Comparison of ENCODE assay signal across 12 mouse cellular contexts in the genomic region with DNA sequence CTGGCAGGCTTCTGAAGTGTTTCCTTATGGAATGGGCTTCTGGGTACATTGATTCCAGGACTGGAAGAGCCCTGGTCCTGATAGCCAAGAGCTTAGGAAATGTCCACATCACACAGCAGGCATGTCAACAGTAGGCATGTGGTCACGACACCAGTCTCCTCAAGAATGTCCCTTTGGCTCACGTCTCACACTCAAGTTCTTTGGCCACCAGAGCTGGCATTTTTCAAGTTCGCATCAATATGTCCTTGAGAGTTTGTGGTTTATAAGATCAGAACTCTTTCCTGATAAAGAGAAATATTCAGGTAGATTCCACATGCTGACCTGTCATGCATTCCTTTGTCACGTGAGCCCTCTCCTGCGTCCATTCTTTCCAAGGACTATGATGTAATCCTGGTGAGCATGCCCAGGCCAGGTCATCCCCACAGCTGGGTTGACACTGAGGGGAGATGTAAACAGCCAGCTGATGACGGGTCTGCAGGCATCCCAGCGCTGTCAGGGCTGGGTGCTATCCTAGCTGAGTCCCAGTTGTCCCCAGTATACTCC. TPM values are rescaled to one million over a fixed set of nuclear protein-coding genes. Genes with fewer than 3 reads are reported as not detected.
A peak's percentile ranks its signal among the peaks of the same experiment; 100 is the strongest.
DNase-seq lines count a peak whose midpoint lies in the region; ATAC-seq and TF ChIP-seq lines count a peak whose summit lies in the region.
"Had no signal": no experiment of that assay in that cellular context is flagged by ENCODE, and none has a peak within 500 bp of the region (broad histone marks: within the 10 kb centered on the region; RNA-seq: fewer than 3 reads in every experiment).

No protein-coding gene starts in this region.

- H3K27me3 ChIP-seq in hindbrain, embryonic 13.5 days, result no peaks in the 10 kb centered on the region
- H3K27me3 ChIP-seq in hindbrain, embryonic 10.5 days (ENCODE audit: insufficient read depth, poor library complexity, severe bottlenecking), result no peaks in the 10 kb centered on the region
- no peaks in the 10 kb centered on the region for H3K27me3 ChIP-seq in Patski
- no peaks in the 10 kb centered on the region for H3K27me3 ChIP-seq in limb, embryonic 10.5 days (ENCODE audit: low read depth, poor library complexity, severe bottlenecking)
- no peaks in the 10 kb centered on the region for H3K27me3 ChIP-seq in lung, postnatal 0 days (replicated peaks; ENCODE audit: insufficient read depth, low read length)
- H3K27me3 ChIP-seq: hindbrain, embryonic 12.5 days had no signal

- WGBS in hindbrain, embryonic 13.5 days, result 88% methylated on average over 7 of the region's 7 CpGs
- WGBS in hindbrain, embryonic 10.5 days, result 85% methylated on average over 7 of the region's 7 CpGs
- 78% methylated on average over 7 of the region's 7 CpGs for WGBS in limb, embryonic 10.5 days
- 35% methylated on average over 7 of the region's 7 CpGs for WGBS in lung, postnatal 0 days

- TF ChIP-seq EP300 in lung, postnatal 0 days (IDR thresholded peaks at IDR 0.05), result peak; percentile 100

- POLR2A ChIA-PET in Patski (lab: Charles Lee), result interaction anchor here (0.6 kb wide), 1 partner anchor 102 kb away, joined by 3 read pairs; no protein-coding TSS in a partner anchor

- no peak overlapping the region for H3K4me3 ChIP-seq in hindbrain, embryonic 13.5 days
- no peak overlapping the region for H3K4me3 ChIP-seq in hindbrain, embryonic 10.5 days
- no peak overlapping the region for H3K4me3 ChIP-seq in limb, embryonic 10.5 days
- no peak overlapping the region for H3K4me3 ChIP-seq in lung, postnatal 0 days (ENCODE audit: low read depth, low read length)
- H3K4me3 ChIP-seq: hindbrain, embryonic 12.5 days had no signal

- 0 out of 2 replicates have a peak overlapping the region, but pooled peaks have one; percentile 3 for H3K9ac ChIP-seq in hindbrain, embryonic 13.5 days
- H3K9ac ChIP-seq in lung, postnatal 0 days (replicated peaks; ENCODE audit: low read depth), result no peak overlapping the region
- H3K9ac ChIP-seq: hindbrain, embryonic 12.5 days had no signal

- H3K9me3 ChIP-seq in hindbrain, embryonic 13.5 days, result no peaks in the 10 kb centered on the region
- H3K9me3 ChIP-seq in hindbrain, embryonic 10.5 days, result no peaks in the 10 kb centered on the region
- no peaks in the 10 kb centered on the region for H3K9me3 ChIP-seq in limb, embryonic 10.5 days (replicated peaks)
- H3K9me3 ChIP-seq in lung, postnatal 0 days (ENCODE audit: low read length), result no peaks in the 10 kb centered on the region
- H3K9me3 ChIP-seq: hindbrain, embryonic 12.5 days had no signal

- H3K4me1 ChIP-seq in hindbrain, embryonic 13.5 days (replicated peaks), result peaks cover 16% of the 10 kb centered on the region
- H3K4me1 ChIP-seq in hindbrain, embryonic 10.5 days (replicated peaks), result peaks cover 31% of the 10 kb centered on the region
- peaks cover 54% of the 10 kb centered on the region for H3K4me1 ChIP-seq in limb, embryonic 10.5 days
- H3K4me1 ChIP-seq in lung, postnatal 0 days (ENCODE audit: insufficient read depth, low read depth, low read length), result peaks cover 7% of the 10 kb centered on the region; the same call in 1 of the 2 replicates

- no peak for TF ChIP-seq CTCF in Patski (IDR thresholded peaks at IDR 0.05)
- TF ChIP-seq CTCF in lung, postnatal 0 days (IDR thresholded peaks at IDR 0.05), result no peak

- CTCF ChIA-PET in Patski (lab: Charles Lee), result interaction anchor here (0.7 to 1.7 kb wide), 5 partner anchors 17 to 93 kb away, joined by 3 to 8 read pairs (median 3); no protein-coding TSS in a partner anchor

- no peak for DNase-seq in hindbrain, embryonic 10.5 days (ENCODE audit: low spot score)
- no peak for DNase-seq in Patski (ENCODE audit: low read depth, low spot score)
- DNase-seq in limb, embryonic 10.5 days (ENCODE audit: low spot score), result no peak
- DNase-seq in lung, postnatal 0 days (ENCODE audit: low spot score), result peak; percentile 95
- no peak for DNase-seq in retina, embryonic 14.5 days (ENCODE audit: low spot score)
- no peak for DNase-seq in layer of hippocampus, adult 11-12 months (ENCODE audit: low spot score)
- DNase-seq in cerebellum, adult 11-12 months, result no peak
- DNase-seq: cerebellum, adult 18-20 months; kidney, adult 11 months had no signal

- H3K27ac ChIP-seq in hindbrain, embryonic 13.5 days, result no peak overlapping the region
- no peak overlapping the region for H3K27ac ChIP-seq in hindbrain, embryonic 10.5 days
- H3K27ac ChIP-seq in limb, embryonic 10.5 days, result peak overlapping the region; percentile 80
- peak overlapping the region; percentile 87 for H3K27ac ChIP-seq in lung, postnatal 0 days (ENCODE audit: low read length)
- H3K27ac ChIP-seq: hindbrain, embryonic 12.5 days; macrophage had no signal

- no peak for ATAC-seq in hindbrain, embryonic 13.5 days (ENCODE audit: low FRiP score)
- peak; percentile 63 for ATAC-seq in Patski
- ATAC-seq in lung, postnatal 0 days, result peak; percentile 85

- in situ Hi-C loops in Patski (cut with MboI; ENCODE audit: low pct_unique_long_range_greater_than_20kb), result no loop called here

- H3K4me2 ChIP-seq in hindbrain, embryonic 13.5 days, result no peak overlapping the region
- H3K4me2 ChIP-seq in lung, postnatal 0 days (replicated peaks; ENCODE audit: low read depth, low read length), result no peak overlapping the region
- H3K4me2 ChIP-seq: hindbrain, embryonic 12.5 days had no signal

- no peaks in the 10 kb centered on the region for H3K36me3 ChIP-seq in hindbrain, embryonic 13.5 days
- H3K36me3 ChIP-seq in hindbrain, embryonic 10.5 days, result peaks cover 26% of the 10 kb centered on the region
- H3K36me3 ChIP-seq in limb, embryonic 10.5 days, result peaks cover 14% of the 10 kb centered on the region
- H3K36me3 ChIP-seq in lung, postnatal 0 days (ENCODE audit: insufficient read depth, low read length), result no peaks in the 10 kb centered on the region
- H3K36me3 ChIP-seq: hindbrain, embryonic 12.5 days had no signal

RNA-seq across cellular contexts. Expression of gene Dusp7, which starts 40.3 kb away (rescaled TPM):
- 9.9 and 10.3 TPM in 2 replicates for polyA plus RNA-seq in hindbrain, embryonic 13.5 days (2015; fragmentation: Nextera tagmentation; extraction: Ambion mirVana)
- 16.1 and 16.6 TPM in 2 replicates for polyA plus RNA-seq in hindbrain, embryonic 10.5 days (2016; fragmentation: Nextera tagmentation; extraction: Ambion mirVana)
- 13.6 TPM for polyA plus RNA-seq in Patski (2021)
- 43.1 and 44.9 TPM in 2 replicates for polyA plus RNA-seq in limb, embryonic 10.5 days (2016; fragmentation: Nextera tagmentation; extraction: Ambion mirVana)
- 25.7 and 27.8 TPM in 2 replicates for polyA plus RNA-seq in lung, postnatal 0 days (2015; fragmentation: Nextera tagmentation; extraction: Ambion mirVana)

RNA-seq across cellular contexts. Expression of gene Poc1a, which starts 47.3 kb away (rescaled TPM):
- 8.9 and 9.2 TPM in 2 replicates for polyA plus RNA-seq in hindbrain, embryonic 13.5 days (2015; fragmentation: Nextera tagmentation; extraction: Ambion mirVana)
- 36.7 and 41.8 TPM in 2 replicates for polyA plus RNA-seq in hindbrain, embryonic 10.5 days (2016; fragmentation: Nextera tagmentation; extraction: Ambion mirVana)
- polyA plus RNA-seq in Patski (2021), result 9.9 TPM
- polyA plus RNA-seq in limb, embryonic 10.5 days (2016; fragmentation: Nextera tagmentation; extraction: Ambion mirVana), result 42.9 and 43.9 TPM in 2 replicates
- polyA plus RNA-seq in lung, postnatal 0 days (2015; fragmentation: Nextera tagmentation; extraction: Ambion mirVana), result 9.7 and 9.9 TPM in 2 replicates

Comparison
In these comparisons a context has a peak if more than half of its experiments do, and no peak if none do; other contexts are left out.
1. H3K27ac ChIP-seq: peak in limb, embryonic 10.5 days (single experiment) and lung, postnatal 0 days (single experiment); none in hindbrain, embryonic 13.5 days (single experiment) and hindbrain, embryonic 10.5 days (single experiment).